Mouse (Mus musculus) forebrain, embryonic 11.5 days (tissue): ENCODE results near the gene Lipe. TPM values are rescaled to one million over a fixed set of nuclear protein-coding genes. Genes with fewer than 3 reads are reported as not detected.
A peak's percentile ranks its signal among the peaks of the same experiment; 100 is the strongest.

Experiments
- ATAC-seq: fragments of 200-750 bp; cut with Nextera tagmentation; replicated peaks from 2 replicates; pipeline ENCODE4 v1.8.0; 2017; ENCODE audit warnings: moderate TSS enrichment; ENCODE audit not compliant: low FRiP score
- DNase-seq: peaks from one replicate; pipeline ENCODE4 v3.0.0-alpha.2; 2017; ENCODE audit warnings: low spot score
- H3K27ac ChIP-seq: fragments of 300-500 bp; sonication (generic); 2 replicates; pipeline ENCODE4 v1.5.1; 2014; ENCODE audit warnings: low read depth, low read length
- H3K27me3 ChIP-seq: fragments of 300-500 bp; sonication (generic); 2 replicates; pipeline ENCODE4 v1.6.1; 2014; ENCODE audit warnings: mild to moderate bottlenecking, low read length, mixed read lengths; ENCODE audit not compliant: control insufficient read depth, insufficient read depth
- H3K36me3 ChIP-seq: fragments of 300-500 bp; sonication (generic); 2 replicates; pipeline ENCODE4 v1.6.1; 2014; ENCODE audit warnings: mild to moderate bottlenecking, low read length, moderate library complexity, mixed read lengths; ENCODE audit not compliant: control insufficient read depth, insufficient read depth
- H3K4me1 ChIP-seq: fragments of 300-500 bp; sonication (generic); replicated peaks from 2 replicates; pipeline ENCODE4 v1.6.1; 2014; ENCODE audit warnings: low read length, mixed read lengths; ENCODE audit not compliant: control insufficient read depth, insufficient read depth
- H3K4me2 ChIP-seq: fragments of 300-500 bp; sonication (generic); 2 replicates; pipeline ENCODE4 v1.6.1; 2014; ENCODE audit warnings: low read depth, mild to moderate bottlenecking, low read length, moderate library complexity, mixed read lengths; ENCODE audit not compliant: severe bottlenecking
- H3K4me3 ChIP-seq: fragments of 300-500 bp; sonication (generic); 2 replicates; pipeline ENCODE4 v1.5.1; 2014; ENCODE audit warnings: low read depth, low read length
- H3K9ac ChIP-seq: fragments of 300-500 bp; sonication (generic); 2 replicates; pipeline ENCODE4 v1.6.1; 2014; ENCODE audit warnings: low read length
- H3K9me3 ChIP-seq: fragments of 300-500 bp; sonication (generic); 2 replicates; pipeline ENCODE4 v1.6.1; 2016; ENCODE audit warnings: low read length, mixed read lengths; ENCODE audit not compliant: control insufficient read depth
- WGBS: fragments of 180-500 bp; shearing (Covaris S2); extraction: QIAGEN DNeasy Blood & Tissue Kit; methylation state at CpG from one replicate; pipeline ENCODE4 v1.1.7; 2014; 5-methylcytosine and 5-hydroxymethylcytosine counted together
- polyA plus RNA-seq: library from polyadenylated mRNA; unstranded; fragments of >200 nt; fragmentation: Nextera tagmentation; extraction: Ambion mirVana; gene quantifications from 2 replicates; pipeline ENCODE4 v1.2.1, GENCODE M21; 2014

Lipe gene
- polyA plus RNA-seq, 1 experiment from 2014 or later, result 3.0 TPM

GRCm38 (mm10) chr7:25380392-25381283, 17.9 kb downstream of the Lipe start:
- DNase-seq, result peak; percentile 52
- no peaks in the 10 kb centered on the region for H3K9me3 ChIP-seq
- no peaks in the 10 kb centered on the region; the same call in 1 of the 2 replicates for H3K36me3 ChIP-seq
- H3K9ac ChIP-seq, result no peak overlapping the region
- peak overlapping the region; percentile 81 for H3K4me2 ChIP-seq
- no peak for ATAC-seq
- 61% methylated on average over 18 of the region's 18 CpGs for WGBS
- H3K27me3 ChIP-seq, result peaks cover 3% of the 10 kb centered on the region
- H3K27ac ChIP-seq, result no peak overlapping the region
- peaks cover 11% of the 10 kb centered on the region; the same call in 1 of the 2 replicates for H3K4me1 ChIP-seq
- H3K4me3 ChIP-seq, result no peak overlapping the region

GRCm38 (mm10) chr7:25379551-25380351, 18.8 kb downstream of the Lipe start:
- no peaks in the 10 kb centered on the region for H3K9me3 ChIP-seq
- peak overlapping the region; percentile 63 for H3K9ac ChIP-seq
- peaks cover 3% of the 10 kb centered on the region for H3K27me3 ChIP-seq
- no peak overlapping the region for H3K27ac ChIP-seq
- H3K4me1 ChIP-seq, result peaks cover 11% of the 10 kb centered on the region; the same call in 1 of the 2 replicates
- H3K4me3 ChIP-seq, result peak overlapping the region; percentile 37
- DNase-seq, result peak; percentile 76
- peak; percentile 50 for ATAC-seq
- H3K36me3 ChIP-seq, result no peaks in the 10 kb centered on the region
- peak overlapping the region; percentile 81 for H3K4me2 ChIP-seq
- under 1% methylated on average over 40 of the region's 42 CpGs for WGBS

- H3K4me2 ChIP-seq, result no peak overlapping the region
- H3K4me3 ChIP-seq, result no peak overlapping the region
- no peak for ATAC-seq
- no peak for DNase-seq
- 86% methylated on average over 13 of the region's 13 CpGs for WGBS
- H3K9ac ChIP-seq, result no peak overlapping the region
- peaks cover 3% of the 10 kb centered on the region for H3K27me3 ChIP-seq
- H3K4me1 ChIP-seq, result peaks cover 11% of the 10 kb centered on the region; the same call in 1 of the 2 replicates
- H3K27ac ChIP-seq, result no peak overlapping the region
- no peaks in the 10 kb centered on the region for H3K36me3 ChIP-seq
- H3K9me3 ChIP-seq, result no peaks in the 10 kb centered on the region
Observed at GRCm38 (mm10) chr7:25378181-25379100, 20.1 kb downstream of the Lipe start.

DNA sequence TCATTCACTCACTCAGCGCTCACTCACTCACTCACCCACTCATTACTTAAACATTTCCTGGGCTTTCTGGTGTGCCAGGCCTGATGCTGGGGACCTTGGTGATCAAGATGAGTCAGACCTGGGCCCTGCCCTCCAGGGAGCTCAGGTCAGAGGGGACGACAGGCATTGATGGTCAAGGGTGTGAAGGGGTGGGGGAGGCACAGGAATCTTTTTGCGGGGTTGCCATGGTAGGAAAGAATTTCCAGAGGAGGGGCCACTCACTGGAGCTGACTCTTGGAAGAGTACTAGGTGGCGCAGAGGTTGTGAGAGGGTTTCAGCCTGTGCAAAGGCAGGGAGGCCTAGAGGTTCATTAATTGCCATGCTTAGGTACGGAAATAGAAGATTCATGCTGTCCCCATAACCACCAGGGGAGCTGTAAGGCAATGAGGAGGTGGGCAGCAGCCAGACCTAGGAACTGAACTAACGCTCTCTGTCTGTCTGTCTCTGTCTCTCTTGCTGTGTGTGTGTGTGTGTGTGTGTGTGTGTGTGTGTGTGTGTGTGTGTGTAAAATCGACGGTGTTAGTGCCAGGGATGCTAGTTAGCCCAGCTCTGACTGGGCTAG, 21.3 kb downstream of the Lipe start:
- no peaks in the 10 kb centered on the region for H3K9me3 ChIP-seq
- no peak overlapping the region for H3K27ac ChIP-seq
- H3K4me2 ChIP-seq, result no peak overlapping the region; the same call in 1 of the 2 replicates
- H3K27me3 ChIP-seq, result peaks cover 3% of the 10 kb centered on the region
- H3K4me3 ChIP-seq, result no peak overlapping the region; the same call in 1 of the 2 replicates
- H3K4me1 ChIP-seq, result peaks cover 11% of the 10 kb centered on the region; the same call in 1 of the 2 replicates
- no peak overlapping the region; the same call in 1 of the 2 replicates for H3K9ac ChIP-seq
- H3K36me3 ChIP-seq, result no peaks in the 10 kb centered on the region
- DNase-seq (peak; percentile 52), ATAC-seq (no peak)
- 44% methylated on average over 8 of the region's 8 CpGs for WGBS

DNA sequence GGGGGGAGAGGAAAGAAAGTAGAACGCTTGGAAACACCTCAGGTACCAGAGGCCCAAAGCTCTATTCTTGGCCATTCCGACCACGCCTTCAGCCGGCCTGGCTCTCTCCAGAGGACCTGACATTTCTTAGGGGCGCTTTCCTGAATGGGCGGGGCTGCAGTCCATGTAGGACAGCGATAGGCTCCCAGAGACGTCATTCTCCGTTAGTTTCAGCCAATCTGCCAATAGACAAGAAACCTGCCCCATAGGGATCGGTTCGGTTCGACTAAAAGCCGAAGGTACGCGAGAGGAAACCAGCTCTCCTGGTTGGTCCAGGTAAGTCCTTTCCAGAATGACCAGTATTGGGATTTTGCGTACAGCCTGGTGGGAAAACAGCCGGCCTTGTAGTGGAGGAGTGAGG, 22.0 kb downstream of the Lipe start:
- ATAC-seq (0 out of 2 replicates have a peak, but pooled peaks have one; percentile 22), DNase-seq (peak; percentile 77)
- H3K27me3 ChIP-seq, result peaks cover 3% of the 10 kb centered on the region
- no peak overlapping the region for H3K27ac ChIP-seq
- H3K9ac ChIP-seq, result no peak overlapping the region
- H3K4me3 ChIP-seq, result peak overlapping the region; percentile 22
- 4% methylated on average over 17 of the region's 17 CpGs for WGBS
- H3K36me3 ChIP-seq, result no peaks in the 10 kb centered on the region
- H3K4me1 ChIP-seq, result peaks cover 11% of the 10 kb centered on the region; the same call in 1 of the 2 replicates
- peak overlapping the region; percentile 42; the same call in 1 of the 2 replicates for H3K4me2 ChIP-seq
- no peaks in the 10 kb centered on the region for H3K9me3 ChIP-seq

GRCm38 (mm10) chr7:25372441-25372840, 26.1 kb downstream of the Lipe start:
- H3K9me3 ChIP-seq, result no peaks in the 10 kb centered on the region
- H3K36me3 ChIP-seq, result no peaks in the 10 kb centered on the region
- no peak overlapping the region for H3K4me3 ChIP-seq
- peaks cover 25% of the 10 kb centered on the region for H3K27me3 ChIP-seq
- no peak overlapping the region for H3K27ac ChIP-seq
- DNase-seq, result no peak
- H3K4me1 ChIP-seq, result peaks cover 3% of the 10 kb centered on the region; the same call in 1 of the 2 replicates
- H3K9ac ChIP-seq, result no peak overlapping the region
- WGBS, result 91% methylated on average over 5 of the region's 5 CpGs
- ATAC-seq, result no peak
- H3K4me2 ChIP-seq, result no peak overlapping the region

- Histone ChIP-seq H3K27ac (no peak within 1 kb of the TSS), H3K36me3 (peaks cover 2% of the 10 kb centered on the region; the same call in 1 of the 2 replicates), H3K9ac (no peak within 1 kb of the TSS), H3K4me3 (no peak within 1 kb of the TSS), H3K4me2 (no peak within 1 kb of the TSS), H3K4me1 (peaks cover 2% of the 10 kb centered on the region; the same call in 1 of the 2 replicates), H3K9me3 (no peaks in the 10 kb centered on the region), H3K27me3 (peaks cover 35% of the 10 kb centered on the region)
- 49% methylated on average over 12 of the region's 12 CpGs for WGBS
- DNase-seq (no peak), ATAC-seq (no peak)
Observed at GRCm38 (mm10) chr7:25369058-25369749, 29.3 kb downstream of the Lipe start, which contains the start of gene Cnfn. TSS of gene Cnfn (minus strand) at chr7:25369724.
